Mouse (Mus musculus) macrophage (primary cell): ENCODE results near the gene 2610528A11Rik. TPM values are rescaled to one million over a fixed set of nuclear protein-coding genes. Genes with fewer than 3 reads are reported as not detected.

ENCODE experiments used
- H3K27ac ChIP-seq: fragments of 350-480 bp; formaldehyde crosslinking; 2 replicates; pipeline ENCODE4 v1.9.0; 2021
- H3K36me3 ChIP-seq: fragments of 350-480 bp; formaldehyde crosslinking; 2 replicates; pipeline ENCODE4 v1.9.0; 2021; ENCODE audit errors: inconsistent target
- H3K4me3 ChIP-seq: fragments of 350-480 bp; formaldehyde crosslinking; 2 replicates; pipeline ENCODE4 v1.9.0; 2021; ENCODE audit errors: inconsistent target
- H3K79me2 ChIP-seq: fragments of 350-480 bp; formaldehyde crosslinking; 2 replicates; pipeline ENCODE4 v1.9.0; 2021; ENCODE audit errors: inconsistent target
- WGBS: methylation state at CpG from one replicate; pipeline ENCODE4 v1.1.7; 2026; ENCODE audit warnings: inconsistent platforms; ENCODE audit not compliant: missing documents; 5-methylcytosine and 5-hydroxymethylcytosine counted together
- polyA plus RNA-seq: library from polyadenylated mRNA; stranded (reverse); fragments of 250-400 nt; gene quantifications from 3 replicates; pipeline ENCODE4 v1.2.4, GENCODE M21; 2018; ENCODE audit warnings: inconsistent platforms

2610528A11Rik gene
- polyA plus RNA-seq, 1 experiment from 2014 or later = 0.26 TPM

- Histone ChIP-seq H3K4me3 (no peak overlapping the region), H3K79me2 (no peaks in the 10 kb centered on the region), H3K27ac (no peak overlapping the region), H3K36me3 (no peaks in the 10 kb centered on the region)
- WGBS = 45% methylated on average over 9 of the region's 9 CpGs
Observed at GRCm38 (mm10) chr14:37109975-37110374, 3.8 kb downstream of the 2610528A11Rik start.

DNA sequence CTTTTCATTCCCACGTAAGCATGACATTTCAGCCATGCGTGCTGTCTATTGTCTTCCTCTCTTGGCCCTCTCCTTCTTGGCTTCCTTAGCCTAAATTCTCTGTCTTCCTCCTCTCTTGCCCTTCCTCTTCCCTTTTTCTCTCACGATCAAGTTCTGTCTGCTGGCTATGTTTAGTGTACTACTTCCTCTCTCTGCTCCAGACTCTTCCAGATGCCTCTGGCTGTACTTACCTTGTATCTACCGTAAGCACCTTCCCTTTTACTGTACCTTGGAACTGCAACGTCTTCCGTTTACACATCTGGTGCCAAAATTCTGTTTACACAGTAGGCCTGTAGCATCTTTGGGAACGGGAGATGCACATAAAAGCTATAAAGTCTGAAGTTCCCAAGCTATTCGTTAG is 4.4 kb downstream of the 2610528A11Rik start:
- no peaks in the 10 kb centered on the region for H3K36me3 ChIP-seq
- no peaks in the 10 kb centered on the region for H3K79me2 ChIP-seq
- no peak overlapping the region for H3K4me3 ChIP-seq
- no peak overlapping the region for H3K27ac ChIP-seq
- 33% methylated on average over 8 of the region's 8 CpGs for WGBS

- Histone ChIP-seq H3K27ac (no peak overlapping the region), H3K36me3 (no peaks in the 10 kb centered on the region), H3K4me3 (no peak overlapping the region), H3K79me2 (no peaks in the 10 kb centered on the region)
- 60% methylated on average over 7 of the region's 7 CpGs for WGBS
Observed at GRCm38 (mm10) chr14:37105846-37106245, 8.0 kb downstream of the 2610528A11Rik start.

GRCm38 (mm10) chr14:37104747-37105146 is 9.1 kb downstream of the 2610528A11Rik start:
- WGBS = 83% methylated on average over 5 of the region's 5 CpGs
- Histone ChIP-seq H3K4me3 (no peak overlapping the region), H3K36me3 (no peaks in the 10 kb centered on the region), H3K27ac (no peak overlapping the region), H3K79me2 (no peaks in the 10 kb centered on the region)

GRCm38 (mm10) chr14:37102484-37102883 is 11.3 kb downstream of the 2610528A11Rik start:
- H3K79me2 ChIP-seq = no peaks in the 10 kb centered on the region
- WGBS = 30% methylated on average over 3 of the region's 3 CpGs
- no peaks in the 10 kb centered on the region for H3K36me3 ChIP-seq
- no peak overlapping the region for H3K27ac ChIP-seq
- H3K4me3 ChIP-seq = no peak overlapping the region

- no peak overlapping the region for H3K27ac ChIP-seq
- 82% methylated on average over 5 of the region's 5 CpGs for WGBS
- H3K4me3 ChIP-seq = no peak overlapping the region
- no peaks in the 10 kb centered on the region for H3K36me3 ChIP-seq
- H3K79me2 ChIP-seq = no peaks in the 10 kb centered on the region
Observed at GRCm38 (mm10) chr14:37101531-37101930, 12.3 kb downstream of the 2610528A11Rik start.

- Histone ChIP-seq H3K36me3 (no peaks in the 10 kb centered on the region), H3K27ac (no peak within 1 kb of the TSS), H3K79me2 (no peaks in the 10 kb centered on the region), H3K4me3 (no peak within 1 kb of the TSS)
- WGBS = 5% methylated on average over 30 of the region's 30 CpGs
Observed at GRCm38 (mm10) chr14:37097956-37098530, 15.8 kb downstream of the 2610528A11Rik start, which contains the start of gene Cdhr1. Cdhr1 (minus strand) TSS chr14:37098347.

DNA sequence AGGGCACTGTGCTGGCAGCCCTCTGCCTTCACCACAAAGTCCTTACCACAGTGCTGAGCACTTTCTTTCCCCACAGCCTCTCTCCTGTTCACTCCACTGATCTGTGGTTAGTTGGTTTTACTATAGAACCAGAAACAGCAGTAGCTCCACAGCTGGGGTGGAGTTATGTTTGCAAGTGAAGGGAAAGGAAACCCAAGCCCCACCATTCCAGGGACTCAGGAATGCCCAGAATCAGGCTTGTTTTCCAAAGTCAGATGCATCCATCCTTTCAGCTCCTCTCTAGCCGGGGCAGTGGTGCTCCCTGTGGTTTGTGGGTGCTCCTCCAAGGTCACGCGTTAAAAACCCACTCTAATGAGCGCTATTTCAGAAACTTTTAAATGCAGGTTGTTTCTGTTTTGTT is 18.3 kb downstream of the 2610528A11Rik start:
- WGBS = 68% methylated on average over 4 of the region's 4 CpGs
- Histone ChIP-seq H3K36me3 (no peaks in the 10 kb centered on the region), H3K79me2 (no peaks in the 10 kb centered on the region), H3K4me3 (no peak overlapping the region), H3K27ac (no peak overlapping the region)

- Histone ChIP-seq H3K27ac (no peak overlapping the region), H3K79me2 (no peaks in the 10 kb centered on the region), H3K4me3 (no peak overlapping the region), H3K36me3 (no peaks in the 10 kb centered on the region)
- 84% methylated on average over 6 of the region's 6 CpGs for WGBS
Observed at GRCm38 (mm10) chr14:37094436-37094835, 19.4 kb downstream of the 2610528A11Rik start.

DNA sequence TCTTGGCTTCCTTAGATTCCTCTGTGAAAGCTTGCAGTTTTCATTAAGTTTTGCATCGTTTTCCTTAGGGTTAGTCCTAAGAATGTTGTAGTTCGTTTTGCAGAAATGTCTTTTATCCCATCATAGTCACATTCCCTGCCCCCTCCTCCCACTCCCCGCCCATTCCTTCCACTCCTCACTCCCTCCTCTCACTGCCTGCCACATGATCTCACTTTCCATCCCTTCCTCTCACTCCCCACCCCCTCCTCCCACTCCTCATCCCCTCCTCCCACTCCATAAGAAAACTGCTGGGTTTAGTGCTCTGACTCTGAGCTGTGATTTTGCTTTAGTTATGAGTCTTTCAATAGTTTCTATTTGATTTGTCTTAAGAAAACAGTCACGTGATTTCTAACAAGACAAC is 30.1 kb downstream of the 2610528A11Rik start:
- H3K4me3 ChIP-seq = no peak overlapping the region
- H3K27ac ChIP-seq = no peak overlapping the region
- 51% methylated on average over 4 of the region's 4 CpGs for WGBS
- H3K79me2 ChIP-seq = no peaks in the 10 kb centered on the region
- no peaks in the 10 kb centered on the region for H3K36me3 ChIP-seq

DNA sequence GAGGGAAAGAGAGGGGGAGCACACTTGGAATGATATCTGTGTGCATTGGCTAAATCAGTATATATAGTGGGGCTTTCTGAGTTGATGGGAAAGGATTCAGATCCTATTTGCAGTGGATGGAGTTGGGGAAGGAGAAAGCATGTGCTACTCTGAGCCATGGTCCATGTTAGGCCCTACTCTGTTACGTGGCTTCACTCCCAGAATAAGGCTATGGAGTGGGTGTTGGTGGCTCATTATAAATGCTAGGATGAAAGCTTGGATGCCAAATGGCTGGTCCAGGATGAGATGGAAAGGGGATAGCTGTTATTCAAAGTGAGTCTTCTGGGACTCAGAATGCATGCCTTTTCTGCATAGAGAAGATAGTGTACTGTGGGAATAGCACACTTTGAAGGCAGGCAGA is 33.1 kb downstream of the 2610528A11Rik start:
- Histone ChIP-seq H3K79me2 (no peaks in the 10 kb centered on the region), H3K27ac (no peak overlapping the region), H3K4me3 (no peak overlapping the region), H3K36me3 (no peaks in the 10 kb centered on the region)
- 86% methylated on average over 1 of the region's 1 CpGs for WGBS

GRCm38 (mm10) chr14:37068516-37068915 is 45.3 kb downstream of the 2610528A11Rik start:
- Histone ChIP-seq H3K79me2 (no peaks in the 10 kb centered on the region), H3K36me3 (no peaks in the 10 kb centered on the region), H3K4me3 (no peak overlapping the region), H3K27ac (no peak overlapping the region)
- WGBS = 27% methylated on average over 9 of the region's 9 CpGs

DNA sequence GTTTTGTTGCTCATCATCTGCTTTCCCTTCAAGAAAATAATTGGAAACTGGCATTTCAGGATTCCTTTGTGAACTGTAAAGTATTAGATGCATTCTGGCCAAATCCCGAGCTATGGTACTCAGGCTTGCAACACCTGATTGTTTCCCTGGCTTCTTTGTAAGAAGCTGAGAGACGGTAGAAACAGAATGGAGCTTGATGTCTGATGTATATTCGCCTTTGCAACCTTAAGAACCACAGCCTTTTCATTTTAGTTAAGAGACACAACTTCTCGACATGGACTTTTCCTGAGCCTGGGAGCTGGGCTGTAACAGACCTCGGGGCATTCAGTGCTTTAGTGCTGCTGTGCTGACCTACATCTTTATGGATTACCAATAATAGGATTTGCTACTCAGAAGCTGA is 46.2 kb downstream of the 2610528A11Rik start, which contains the start of gene Lrit2:
Gene Lrit2, plus strand, starts transcription at position 301 of the 400 bp plus-strand sequence.
- H3K79me2 ChIP-seq = no peaks in the 10 kb centered on the region
- H3K36me3 ChIP-seq = no peaks in the 10 kb centered on the region
- no peak within 1 kb of the TSS for H3K27ac ChIP-seq
- H3K4me3 ChIP-seq = no peak within 1 kb of the TSS
- 84% methylated on average over 5 of the region's 5 CpGs for WGBS

GRCm38 (mm10) chr14:37066636-37067035 is 47.2 kb downstream of the 2610528A11Rik start:
- 49% methylated on average over 2 of the region's 2 CpGs for WGBS

DNA sequence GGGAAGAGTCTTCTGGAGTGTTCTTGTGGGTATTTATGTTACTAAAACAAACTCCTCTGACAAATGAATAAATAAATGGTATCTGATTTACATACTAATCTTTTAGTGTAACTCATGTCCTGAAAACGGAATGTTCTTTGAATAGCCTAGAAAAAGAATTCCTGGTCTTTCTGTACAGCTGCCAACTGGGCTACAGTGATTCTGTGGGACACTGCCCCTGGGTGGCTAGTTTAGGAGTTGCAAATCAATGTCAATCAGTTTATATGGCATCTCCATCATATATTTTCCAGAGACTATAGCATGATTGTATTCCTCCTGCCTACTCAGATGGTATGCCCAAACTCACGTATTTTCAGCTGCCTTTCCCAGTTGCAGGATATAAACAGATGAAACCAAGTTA is 49.0 kb downstream of the 2610528A11Rik start:
- Histone ChIP-seq H3K79me2 (no peaks in the 10 kb centered on the region), H3K36me3 (no peaks in the 10 kb centered on the region), H3K27ac (no peak overlapping the region), H3K4me3 (no peak overlapping the region)
- 70% methylated on average over 2 of the region's 2 CpGs for WGBS

More at GRCm38 (mm10) chr14:37066636-37067035, 47.2 kb downstream of the 2610528A11Rik start:
- Histone ChIP-seq H3K27ac (no peak overlapping the region), H3K4me3 (no peak overlapping the region), H3K36me3 (no peaks in the 10 kb centered on the region), H3K79me2 (no peaks in the 10 kb centered on the region)
